Mouse (Mus musculus): Measurements from ENCODE around the gene Ube4b. TPM values are rescaled to one million over a fixed set of nuclear protein-coding genes. Genes with fewer than 3 reads are reported as not detected.

Ube4b gene
- 81.0 and 93.3 TPM in 2 replicates for total RNA-seq (2014; rRNA removed)
- polyA plus RNA-seq (2015; fragmentation: Nextera tagmentation; extraction: Ambion mirVana), result 41.0 and 47.6 TPM in 2 replicates

DNA sequence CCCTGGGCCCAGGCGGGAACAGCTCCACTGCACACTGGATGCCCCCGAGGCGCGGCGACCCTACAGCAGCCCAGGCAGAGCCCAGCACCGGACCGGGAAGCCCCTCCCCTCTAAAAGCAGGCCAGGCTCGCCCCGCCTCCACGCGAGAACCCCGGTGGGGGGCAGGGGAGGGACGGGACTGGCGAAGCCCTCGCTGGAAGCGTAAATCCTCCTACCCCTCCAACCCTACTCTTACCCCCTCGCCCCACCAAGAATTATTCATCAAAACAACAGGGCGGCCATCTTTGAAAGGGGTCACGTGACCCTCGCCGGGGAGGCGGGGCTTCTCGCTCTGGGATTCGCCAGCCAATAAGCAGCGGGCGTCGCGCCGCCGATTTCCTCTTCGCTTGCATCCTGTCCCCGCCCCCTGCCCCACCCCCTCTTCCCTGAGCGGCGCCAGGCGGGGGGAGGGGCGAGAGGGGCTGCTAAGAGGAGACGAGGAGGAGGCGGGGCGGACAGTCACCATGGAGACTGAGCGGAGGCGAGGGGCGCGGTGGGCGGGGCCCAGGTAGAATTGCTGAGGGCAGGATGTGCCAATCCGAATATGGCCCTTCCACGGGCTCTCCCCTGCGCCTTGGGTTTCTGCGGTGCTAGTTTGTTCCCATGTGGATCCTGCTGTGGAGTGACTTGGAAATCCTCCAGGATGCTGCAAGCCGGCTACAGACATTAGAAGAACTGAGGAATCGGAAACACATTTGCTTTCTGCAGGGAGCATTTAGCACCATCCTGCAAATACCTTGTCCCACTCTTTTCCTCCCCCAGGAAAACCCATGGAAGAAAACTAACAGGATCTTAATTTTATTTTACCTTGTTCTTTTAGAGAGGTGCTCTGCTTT lies at the start of gene Ube4b:
Ube4b (minus strand) TSS at position 425 of the 875 bp plus-strand sequence.
- WGBS, result 2% methylated on average over 45 of the region's 50 CpGs
- H3K9me3 ChIP-seq (ENCODE audit: low read length), result no peaks in the 10 kb centered on the region

GRCm38 (mm10) chr4:149475096-149475495 lies 48.5 kb upstream of the Ube4b start:
- H3K4me3 ChIP-seq (ENCODE audit: low read depth, low read length), result no peak overlapping the region
- H3K9me3 ChIP-seq (ENCODE audit: low read length), result no peaks in the 10 kb centered on the region
- ATAC-seq, result no peak
- 77% methylated on average over 7 of the region's 7 CpGs for WGBS
- no peak overlapping the region for H3K9ac ChIP-seq
- H3K4me2 ChIP-seq (ENCODE audit: low read depth), result no peak overlapping the region
- H3K27me3 ChIP-seq (ENCODE audit: insufficient read depth, low read length), result no peaks in the 10 kb centered on the region
- TF ChIP-seq CTCF (IDR thresholded peaks at IDR 0.05; ENCODE audit: low read depth), result no peak
- peaks cover 4% of the 10 kb centered on the region; the same call in 1 of the 2 replicates for H3K36me3 ChIP-seq (ENCODE audit: insufficient read depth)
- H3K27ac ChIP-seq (ENCODE audit: low read depth, low read length), result no peak overlapping the region
- H3K4me1 ChIP-seq (ENCODE audit: insufficient read depth), result no peaks in the 10 kb centered on the region
- no peak for DNase-seq

More for the DNA sequence above, at the start of gene Ube4b:
- Histone ChIP-seq H3K9ac (peak within 1 kb of the TSS; percentile 89), H3K27ac (ENCODE audit: low read depth, low read length) (peak within 1 kb of the TSS; percentile 99), H3K36me3 (ENCODE audit: insufficient read depth) (no peaks in the 10 kb centered on the region), H3K4me3 (ENCODE audit: low read depth, low read length) (peak within 1 kb of the TSS; percentile 61), H3K4me1 (ENCODE audit: insufficient read depth) (peaks cover 11% of the 10 kb centered on the region), H3K27me3 (ENCODE audit: insufficient read depth, low read length) (no peaks in the 10 kb centered on the region), H3K4me2 (ENCODE audit: low read depth) (peak within 1 kb of the TSS; percentile 82)
- DNase-seq (peak; percentile 100), ATAC-seq (peak; percentile 92)
- TF ChIP-seq CTCF (IDR thresholded peaks at IDR 0.05; ENCODE audit: low read depth), result peak; percentile 17; the same call in 1 of the 2 replicates

DNA sequence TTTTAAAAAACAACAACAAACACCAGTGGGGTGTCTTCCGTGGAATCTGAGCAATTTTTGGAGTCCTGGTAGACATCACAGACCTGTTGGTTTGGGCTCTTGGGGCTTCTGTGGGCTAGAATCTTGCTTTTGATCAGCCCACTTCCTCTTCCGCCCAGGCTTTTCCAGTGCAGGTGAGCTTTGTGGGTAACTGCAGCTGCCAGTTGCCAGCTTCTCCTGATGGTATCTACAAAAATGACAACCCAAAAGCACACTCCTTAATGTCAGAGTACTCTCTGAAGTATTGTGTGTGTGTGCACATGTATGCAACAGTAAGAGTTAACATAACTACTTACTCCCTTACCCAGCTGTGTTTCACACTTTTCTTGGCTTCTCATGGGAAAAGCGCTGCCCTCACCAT lies 43.0 kb upstream of the Ube4b start:
- Histone ChIP-seq H3K36me3 (ENCODE audit: insufficient read depth) (peaks cover 4% of the 10 kb centered on the region), H3K9me3 (ENCODE audit: low read length) (no peaks in the 10 kb centered on the region), H3K27ac (ENCODE audit: low read depth, low read length) (no peak overlapping the region), H3K4me3 (ENCODE audit: low read depth, low read length) (no peak overlapping the region), H3K9ac (no peak overlapping the region), H3K4me2 (ENCODE audit: low read depth) (no peak overlapping the region), H3K27me3 (ENCODE audit: insufficient read depth, low read length) (no peaks in the 10 kb centered on the region), H3K4me1 (ENCODE audit: insufficient read depth) (no peaks in the 10 kb centered on the region)
- 96% methylated on average over 3 of the region's 3 CpGs for WGBS
- DNase-seq (no peak), ATAC-seq (no peak)
- no peak for TF ChIP-seq CTCF (IDR thresholded peaks at IDR 0.05; ENCODE audit: low read depth)

GRCm38 (mm10) chr4:149463435-149463950 lies 36.9 kb upstream of the Ube4b start:
- H3K9ac ChIP-seq, result no peak overlapping the region
- H3K4me2 ChIP-seq (ENCODE audit: low read depth), result no peak overlapping the region
- no peaks in the 10 kb centered on the region for H3K27me3 ChIP-seq (ENCODE audit: insufficient read depth, low read length)
- no peaks in the 10 kb centered on the region for H3K9me3 ChIP-seq (ENCODE audit: low read length)
- no peak overlapping the region for H3K27ac ChIP-seq (ENCODE audit: low read depth, low read length)
- WGBS, result 84% methylated on average over 6 of the region's 6 CpGs
- H3K36me3 ChIP-seq (ENCODE audit: insufficient read depth), result no peaks in the 10 kb centered on the region
- no peak overlapping the region for H3K4me3 ChIP-seq (ENCODE audit: low read depth, low read length)
- no peak for TF ChIP-seq CTCF (IDR thresholded peaks at IDR 0.05; ENCODE audit: low read depth)
- no peak for DNase-seq
- H3K4me1 ChIP-seq (ENCODE audit: insufficient read depth), result no peaks in the 10 kb centered on the region
- no peak for ATAC-seq

DNA sequence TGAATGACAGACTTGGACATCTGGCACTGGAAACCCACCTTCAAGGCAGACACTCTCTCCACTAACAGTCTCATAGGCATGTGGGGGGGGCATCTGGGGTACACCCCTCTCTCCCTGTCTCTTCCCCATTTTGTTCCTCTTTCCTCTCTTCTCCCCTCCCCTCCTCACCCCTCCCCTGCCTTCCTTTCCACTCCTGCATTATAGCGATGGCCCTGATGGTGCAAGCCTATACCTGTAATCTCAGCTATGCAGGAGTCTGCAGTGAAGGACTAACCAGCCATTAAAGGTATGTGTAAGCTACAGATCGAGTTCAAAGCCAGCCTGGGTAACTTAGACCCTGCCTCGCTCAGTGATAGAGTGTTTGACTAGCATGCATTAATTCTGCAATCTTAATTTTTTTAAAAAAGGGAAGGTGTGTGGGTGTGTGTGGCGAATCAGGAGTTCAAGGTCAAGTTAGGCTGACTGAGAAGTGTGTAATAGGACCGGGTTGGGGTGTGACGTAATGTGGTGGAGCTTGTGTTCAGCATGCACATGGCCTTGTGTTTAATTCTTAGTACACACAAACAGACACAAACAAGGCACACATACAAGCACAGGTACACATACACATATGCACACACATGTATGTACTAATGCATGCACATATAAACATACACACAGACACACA lies 35.9 kb upstream of the Ube4b start:
- H3K9me3 ChIP-seq (ENCODE audit: low read length), result no peaks in the 10 kb centered on the region
- no peak overlapping the region for H3K4me3 ChIP-seq (ENCODE audit: low read depth, low read length)
- no peak for TF ChIP-seq CTCF (IDR thresholded peaks at IDR 0.05; ENCODE audit: low read depth)
- DNase-seq (no peak), ATAC-seq (no peak)
- H3K4me1 ChIP-seq (ENCODE audit: insufficient read depth), result no peaks in the 10 kb centered on the region
- H3K4me2 ChIP-seq (ENCODE audit: low read depth), result no peak overlapping the region
- no peaks in the 10 kb centered on the region for H3K36me3 ChIP-seq (ENCODE audit: insufficient read depth)
- WGBS, result 91% methylated on average over 6 of the region's 6 CpGs
- no peak overlapping the region for H3K9ac ChIP-seq
- H3K27ac ChIP-seq (ENCODE audit: low read depth, low read length), result no peak overlapping the region
- H3K27me3 ChIP-seq (ENCODE audit: insufficient read depth, low read length), result no peaks in the 10 kb centered on the region

DNA sequence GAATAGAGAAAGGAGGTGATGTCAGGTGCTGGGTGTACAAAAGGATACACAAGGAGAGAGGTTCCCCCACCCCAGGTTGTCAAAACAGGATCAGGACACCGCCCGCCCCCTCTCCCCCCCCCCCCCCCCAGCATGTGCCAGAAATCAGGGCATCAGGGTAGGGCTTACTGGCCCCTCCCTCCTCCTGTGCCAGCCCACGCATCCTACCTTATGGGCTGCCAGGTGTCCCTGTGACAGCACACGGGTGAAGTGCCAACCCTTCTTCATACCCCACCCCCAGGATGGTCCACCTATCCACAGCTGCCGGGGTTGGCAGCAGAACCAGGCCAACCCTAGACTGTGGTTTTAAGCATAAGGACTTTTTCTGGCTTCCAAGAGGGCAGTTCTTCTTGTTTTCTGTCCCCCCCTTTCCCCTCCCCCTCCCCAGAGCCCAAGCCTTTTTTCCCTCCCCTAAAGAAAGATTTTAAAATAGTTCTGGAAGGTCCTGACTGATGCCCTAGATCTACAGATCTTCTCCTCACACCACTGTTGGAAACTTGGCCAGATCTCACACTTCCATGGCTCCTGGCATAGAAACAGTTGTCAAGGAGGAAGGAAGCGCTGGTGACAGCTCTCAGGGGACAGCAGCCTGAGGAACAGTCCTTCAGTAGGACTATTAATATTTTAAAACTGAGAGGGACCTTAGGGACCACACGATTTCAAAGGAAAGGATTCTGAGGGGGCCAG lies 35.2 kb upstream of the Ube4b start:
- WGBS, result 60% methylated on average over 6 of the region's 7 CpGs
- Histone ChIP-seq H3K27me3 (ENCODE audit: insufficient read depth, low read length) (no peaks in the 10 kb centered on the region), H3K9ac (no peak overlapping the region), H3K4me2 (ENCODE audit: low read depth) (no peak overlapping the region), H3K36me3 (ENCODE audit: insufficient read depth) (no peaks in the 10 kb centered on the region), H3K4me3 (ENCODE audit: low read depth, low read length) (no peak overlapping the region), H3K9me3 (ENCODE audit: low read length) (no peaks in the 10 kb centered on the region), H3K4me1 (ENCODE audit: insufficient read depth) (no peaks in the 10 kb centered on the region), H3K27ac (ENCODE audit: low read depth, low read length) (no peak overlapping the region)
- TF ChIP-seq CTCF (IDR thresholded peaks at IDR 0.05; ENCODE audit: low read depth), result no peak
- DNase-seq, result no peak
- no peak for ATAC-seq
